Mouse (Mus musculus): ENCODE measurements at regions not wholly inside any gene's neighbourhood (a gene's known extent, or its start where the extent isn't known, plus 50 kb on each side); places are given as distances from the start of the nearest gene placed in this dataset.

- no peak overlapping the region for H3K27ac ChIP-seq
- 58% methylated on average over 6 of the region's 6 CpGs for WGBS
- H3K9ac ChIP-seq, result no peak overlapping the region
- no peaks in the 10 kb centered on the region for H3K36me3 ChIP-seq
- no peaks in the 10 kb centered on the region for H3K9me3 ChIP-seq (replicated peaks)
- no peak overlapping the region for H3K4me2 ChIP-seq (replicated peaks)
- no peak overlapping the region for H3K4me3 ChIP-seq
- no peaks in the 10 kb centered on the region for H3K4me1 ChIP-seq
- no peaks in the 10 kb centered on the region for H3K27me3 ChIP-seq
- no peak for ATAC-seq (ENCODE audit: low FRiP score)
Observed at GRCm38 (mm10) chr19:59837628-59838027, 105.8 kb downstream of the Rab11fip2 start.

DNA sequence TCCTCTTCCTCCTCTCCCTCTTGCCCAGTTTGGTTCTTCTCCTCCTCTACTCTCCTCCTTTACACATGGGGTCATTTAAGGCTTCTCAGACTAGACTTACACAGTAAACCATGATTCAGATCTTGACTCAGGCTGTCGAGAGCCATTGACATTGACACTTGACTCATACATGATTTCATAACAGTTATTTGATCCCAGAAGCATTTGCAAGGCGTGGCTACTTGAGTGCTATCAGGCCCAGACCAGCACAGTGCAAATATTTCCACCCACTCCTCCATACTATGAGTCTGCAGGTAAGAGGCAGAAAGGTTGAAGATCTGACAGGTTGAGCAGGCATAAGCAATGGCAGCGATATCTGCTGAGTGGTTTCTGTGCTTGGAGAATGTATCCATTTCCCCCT lies 99.2 kb downstream of the Rab11fip2 start:
- Histone ChIP-seq H3K4me1 (no peaks in the 10 kb centered on the region), H3K36me3 (no peaks in the 10 kb centered on the region), H3K27me3 (no peaks in the 10 kb centered on the region), H3K27ac (no peak overlapping the region), H3K9ac (no peak overlapping the region), H3K4me2 (replicated peaks) (no peak overlapping the region), H3K4me3 (no peak overlapping the region), H3K9me3 (replicated peaks) (no peaks in the 10 kb centered on the region)
- ATAC-seq (ENCODE audit: low FRiP score), result no peak
- 88% methylated on average over 3 of the region's 3 CpGs for WGBS

GRCm38 (mm10) chr19:59846807-59847206 lies 96.6 kb downstream of the Rab11fip2 start:
- ATAC-seq (ENCODE audit: low FRiP score), result no peak
- WGBS, result 87% methylated on average over 1 of the region's 1 CpGs

DNA sequence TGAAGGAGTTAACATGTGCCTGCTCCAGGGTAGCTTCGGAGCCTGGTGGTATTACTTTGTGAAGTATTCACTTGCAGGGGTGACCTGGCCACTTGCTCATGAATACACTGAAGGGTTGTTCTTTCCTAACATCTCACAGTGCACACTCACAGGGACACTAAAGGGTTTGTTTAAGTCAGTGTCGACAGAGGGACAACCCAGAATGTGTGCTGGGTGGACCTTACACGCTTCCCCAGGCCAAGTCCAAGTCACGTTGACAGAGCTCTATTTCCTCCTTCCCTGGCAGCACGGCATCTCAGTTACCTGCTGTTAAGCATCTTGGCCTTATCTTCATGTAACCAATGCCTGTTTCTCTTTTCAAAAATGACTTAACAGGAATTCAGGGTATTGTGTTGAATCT lies 92.8 kb downstream of the Rab11fip2 start:
- WGBS, result 63% methylated on average over 5 of the region's 5 CpGs

More at GRCm38 (mm10) chr19:59846807-59847206, 96.6 kb downstream of the Rab11fip2 start:
- H3K27ac ChIP-seq, result no peak overlapping the region
- H3K4me2 ChIP-seq (replicated peaks), result no peak overlapping the region
- no peaks in the 10 kb centered on the region for H3K9me3 ChIP-seq (replicated peaks)
- no peak overlapping the region for H3K9ac ChIP-seq
- no peaks in the 10 kb centered on the region for H3K36me3 ChIP-seq
- no peaks in the 10 kb centered on the region for H3K27me3 ChIP-seq
- no peaks in the 10 kb centered on the region for H3K4me1 ChIP-seq
- H3K4me3 ChIP-seq, result no peak overlapping the region

DNA sequence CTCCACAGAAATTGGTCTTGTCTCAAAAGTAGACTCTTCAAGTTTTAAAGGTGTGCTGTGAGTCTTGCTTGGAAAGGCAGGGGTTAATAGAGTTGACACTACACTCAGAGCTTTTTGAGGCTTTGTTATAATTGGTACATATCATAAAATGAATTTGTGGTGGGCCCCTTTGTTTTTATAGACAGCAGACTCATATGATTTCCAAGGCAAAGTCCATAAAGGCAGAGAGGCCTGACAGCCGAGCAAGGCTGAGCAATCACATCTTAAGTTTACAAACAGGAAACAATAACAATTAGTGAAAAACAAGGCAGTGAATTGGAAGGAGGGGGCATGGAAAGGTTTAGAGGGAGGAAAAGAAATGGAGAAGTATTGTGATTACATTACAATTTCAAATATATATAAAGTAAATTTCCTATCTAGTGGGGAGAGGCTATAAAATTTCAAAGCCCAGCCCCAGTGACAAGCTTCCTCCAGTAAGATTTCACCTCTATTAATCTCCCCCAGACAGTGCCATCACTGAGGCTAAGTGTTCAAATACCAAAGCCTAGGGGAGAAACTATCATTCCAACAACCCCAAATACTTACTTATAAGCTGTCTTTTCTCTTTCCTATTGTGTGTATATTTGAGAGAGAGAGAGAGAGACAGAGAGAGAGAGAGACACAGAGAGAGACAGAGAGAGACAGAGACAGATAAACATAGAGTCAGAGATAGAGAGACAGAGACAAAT lies 91.3 kb downstream of the Rab11fip2 start:
- H3K36me3 ChIP-seq, result no peaks in the 10 kb centered on the region
- no peak overlapping the region for H3K4me3 ChIP-seq
- no peak for ATAC-seq (ENCODE audit: low FRiP score)
- H3K4me1 ChIP-seq, result no peaks in the 10 kb centered on the region
- no peak overlapping the region for H3K9ac ChIP-seq
- H3K4me2 ChIP-seq (replicated peaks), result no peak overlapping the region
- 69% methylated on average over 1 of the region's 1 CpGs for WGBS
- no peaks in the 10 kb centered on the region for H3K9me3 ChIP-seq (replicated peaks)
- no peaks in the 10 kb centered on the region for H3K27me3 ChIP-seq
- no peak overlapping the region for H3K27ac ChIP-seq

More for the DNA sequence above, 92.8 kb downstream of the Rab11fip2 start:
- ATAC-seq (ENCODE audit: low FRiP score), result no peak
- Histone ChIP-seq H3K36me3 (no peaks in the 10 kb centered on the region), H3K4me1 (no peaks in the 10 kb centered on the region), H3K4me3 (no peak overlapping the region), H3K27me3 (no peaks in the 10 kb centered on the region), H3K4me2 (replicated peaks) (no peak overlapping the region), H3K27ac (no peak overlapping the region), H3K9ac (no peak overlapping the region), H3K9me3 (replicated peaks) (no peaks in the 10 kb centered on the region)
